Mouse (Mus musculus): ENCODE measurements around the gene Cfap97d2. TPM values are rescaled to one million over a fixed set of nuclear protein-coding genes. Genes with fewer than 3 reads are reported as not detected.
"Not testable (repeated sequence)": the region's sequence is repeated elsewhere in the genome, so short reads cannot be mapped to it uniquely, and the experiment has no call there.

The Cfap97d2 gene
- polyA plus RNA-seq, 1 experiment: 0.11 TPM

- no peak for DNase-seq (ENCODE audit: low spot score)
Observed at GRCm38 (mm10) chr8:13740817-13741613, 35.3 kb downstream of the Cfap97d2 start.

GRCm38 (mm10) chr8:13746212-13746611 lies 40.5 kb downstream of the Cfap97d2 start:
- not testable (repeated sequence) for DNase-seq (ENCODE audit: low spot score)

- no peak for DNase-seq (ENCODE audit: low spot score)
Observed at GRCm38 (mm10) chr8:13747626-13748025, 41.9 kb downstream of the Cfap97d2 start.

- DNase-seq (ENCODE audit: low spot score): peak; percentile 40
Observed at GRCm38 (mm10) chr8:13753680-13754079, 48.0 kb downstream of the Cfap97d2 start.

- no peak for DNase-seq (ENCODE audit: low spot score)
Observed at GRCm38 (mm10) chr8:13756480-13756879, 50.8 kb downstream of the Cfap97d2 start.

- DNase-seq (ENCODE audit: low spot score): peak; percentile 89
Observed at GRCm38 (mm10) chr8:13756982-13757804, 51.5 kb downstream of the Cfap97d2 start, which contains the start of gene Cdc16. Cdc16 (plus strand) TSS chr8:13757676.

GRCm38 (mm10) chr8:13757805-13758727 lies 52.4 kb downstream of the Cfap97d2 start:
- DNase-seq (ENCODE audit: low spot score): no peak

- no peak for DNase-seq (ENCODE audit: low spot score)
Observed at GRCm38 (mm10) chr8:13769206-13769605, 63.5 kb downstream of the Cfap97d2 start.

GRCm38 (mm10) chr8:13780536-13780935 lies 74.8 kb downstream of the Cfap97d2 start:
- DNase-seq (ENCODE audit: low spot score): no peak

GRCm38 (mm10) chr8:13785250-13785763 lies 79.6 kb downstream of the Cfap97d2 start, which contains the start of gene Upf3a:
Upf3a (plus strand) TSS chr8:13785615.
- peak; percentile 81 for DNase-seq (ENCODE audit: low spot score)

- peak; percentile 97 for DNase-seq (ENCODE audit: low spot score)
Observed at GRCm38 (mm10) chr8:13785764-13786299, 80.1 kb downstream of the Cfap97d2 start.

- no peak for DNase-seq (ENCODE audit: low spot score)
Observed at GRCm38 (mm10) chr8:13789606-13790005, 83.9 kb downstream of the Cfap97d2 start.

Other genes starting within 250 kb of the Cfap97d2 start
- gene Gas6, start 211.4 kb upstream of the Cfap97d2 start, polyA plus RNA-seq (2012; rRNA removed): 265 and 305 TPM in 2 replicates
- 0.04 and 0.07 TPM in 2 replicates for gene 1700029H14Rik, start 143.4 kb upstream of the Cfap97d2 start, polyA plus RNA-seq (2012; rRNA removed)
- 49.5 and 51.4 TPM in 2 replicates for gene Rasa3, start 28.3 kb upstream of the Cfap97d2 start, polyA plus RNA-seq (2012; rRNA removed)
- gene Cdc16, start 51.8 kb downstream of the Cfap97d2 start, polyA plus RNA-seq (2012; rRNA removed): 62.2 and 65.9 TPM in 2 replicates
- 21.3 and 24.7 TPM in 2 replicates for gene Upf3a, start 79.7 kb downstream of the Cfap97d2 start, polyA plus RNA-seq (2012; rRNA removed)
- gene AF366264, start 132.5 kb downstream of the Cfap97d2 start, polyA plus RNA-seq (2012; rRNA removed): not detected in 2 replicates
- 14.2 and 15.3 TPM in 2 replicates for gene Champ1, start 163.8 kb downstream of the Cfap97d2 start, polyA plus RNA-seq (2012; rRNA removed)
- gene Coprs, start 184.4 kb downstream of the Cfap97d2 start, polyA plus RNA-seq (2012; rRNA removed): 14.7 and 18.0 TPM in 2 replicates